Mouse (Mus musculus) gastrocnemius, adult 18-20 months (tissue): ENCODE measurements around the gene Ppp2r5c. TPM values are rescaled to one million over a fixed set of nuclear protein-coding genes. Genes with fewer than 3 reads are reported as not detected.

Experiments used
- DNase-seq: peaks from one replicate; pipeline ENCODE4 v3.0.0; 2021; ENCODE audit warnings: low spot score
- long read RNA-seq, 2 experiments: library from polyadenylated mRNA; stranded (forward); transcript quantifications; one replicate each; pipeline ENCODE4 v2.0.0; 2021
- total RNA-seq, 2 experiments: library from RNA; stranded (reverse); gene quantifications; 2 replicates each; pipeline ENCODE4 v1.2.3; 2021

The Ppp2r5c gene
- total RNA-seq, result 10 to 100 TPM; 66.5 to 75.7 TPM
- long read RNA-seq, experiment 1, full-length matches to known transcripts, result 33 of 56 reads
- long read RNA-seq, experiment 1, partial matches to known transcripts, result 9 of 56 reads
- long read RNA-seq, experiment 1, other reads (novel, unspliced or antisense), result 14 of 56 reads
- long read RNA-seq, experiment 2, full-length matches to known transcripts, result 20 of 39 reads
- long read RNA-seq, experiment 2, partial matches to known transcripts, result 9 of 39 reads
- long read RNA-seq, experiment 2, other reads (novel, unspliced or antisense), result 10 of 39 reads

DNA sequence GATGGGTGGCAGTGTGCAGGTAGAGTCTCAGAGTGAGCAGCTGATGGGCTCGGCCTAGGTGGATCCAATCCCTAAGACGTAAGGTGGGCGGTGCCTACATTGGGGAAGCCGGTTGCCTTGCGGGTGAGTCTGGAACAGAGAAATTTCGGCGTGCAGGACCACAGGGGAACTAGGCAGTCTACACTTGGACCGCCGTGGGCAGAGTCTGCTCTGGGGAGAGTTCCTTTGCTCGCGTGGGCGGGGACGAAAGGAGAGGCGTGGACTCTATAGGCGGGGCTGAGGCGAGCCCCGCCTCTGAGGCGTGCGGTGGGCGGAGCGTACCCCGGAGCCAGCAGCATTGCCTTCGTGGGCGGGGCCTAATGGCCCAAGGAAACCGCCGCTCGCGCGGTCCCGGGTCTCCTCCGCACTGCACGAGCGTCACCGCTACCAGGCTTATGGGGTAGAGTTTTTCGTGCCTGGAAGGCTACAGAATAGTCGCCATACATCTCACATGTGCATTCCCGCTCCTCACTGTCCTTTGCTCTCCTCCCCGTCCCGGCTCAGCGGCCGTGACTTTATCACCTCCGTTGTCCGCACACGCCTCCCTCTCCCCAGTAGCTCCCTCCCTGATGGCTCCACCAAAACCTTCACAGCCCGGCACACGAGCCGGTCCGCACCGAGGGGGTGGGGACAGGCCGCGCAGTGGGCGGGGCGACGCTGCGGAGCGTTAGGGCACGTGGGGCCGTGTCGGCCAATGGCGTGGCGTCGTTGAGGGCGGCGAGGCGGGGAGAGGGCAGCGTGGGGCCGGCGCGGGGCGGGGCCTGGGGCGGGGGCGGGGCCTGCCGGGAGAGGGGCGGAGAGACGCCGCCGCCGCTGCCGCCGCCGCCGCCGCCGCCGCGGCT lies at the start of gene Ppp2r5c:
Gene Ppp2r5c (plus strand): TSS at position 831 of the 881 bp plus-strand sequence.
- peak; percentile 94 for DNase-seq

DNA sequence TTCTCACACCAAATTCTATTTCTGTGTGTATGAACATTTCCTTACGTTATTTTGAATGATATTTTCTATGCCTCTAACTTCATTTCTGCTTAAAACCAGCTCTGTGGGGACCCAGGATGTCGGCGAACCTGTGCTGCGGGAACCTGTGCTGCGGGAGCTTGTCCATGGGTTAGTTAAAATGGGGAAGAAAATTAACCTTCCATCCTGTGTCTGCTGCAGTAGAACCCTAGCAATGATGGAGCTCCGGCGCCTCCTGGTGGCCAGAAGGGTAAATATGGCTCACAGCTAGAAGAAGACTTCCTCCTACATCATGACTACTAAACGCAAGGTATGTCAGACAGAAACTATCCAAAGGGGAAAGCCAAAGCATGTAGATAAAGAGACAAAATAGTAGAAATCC lies 48.6 kb upstream of the Ppp2r5c start:
- peak; percentile 51 for DNase-seq

DNA sequence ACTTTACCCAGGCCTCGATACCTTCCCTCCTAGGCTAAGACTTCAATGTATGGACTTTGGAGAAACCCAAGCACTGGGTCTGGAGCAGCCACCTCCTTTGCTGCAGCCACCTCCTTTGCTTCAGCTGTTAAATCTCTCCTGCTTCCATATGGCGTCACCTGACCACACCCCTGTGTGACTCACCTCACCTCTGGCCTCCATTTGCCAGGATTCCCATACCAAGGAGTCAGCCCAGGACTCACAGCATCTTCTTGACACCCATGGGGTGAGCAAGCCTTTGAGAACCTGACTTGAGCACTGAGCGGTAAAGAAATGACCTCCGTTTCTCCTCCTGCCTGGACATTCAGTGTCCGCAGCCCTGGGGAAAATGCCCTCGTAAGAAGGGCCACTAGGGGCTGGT lies 47.8 kb upstream of the Ppp2r5c start:
- DNase-seq, result no peak

DNA sequence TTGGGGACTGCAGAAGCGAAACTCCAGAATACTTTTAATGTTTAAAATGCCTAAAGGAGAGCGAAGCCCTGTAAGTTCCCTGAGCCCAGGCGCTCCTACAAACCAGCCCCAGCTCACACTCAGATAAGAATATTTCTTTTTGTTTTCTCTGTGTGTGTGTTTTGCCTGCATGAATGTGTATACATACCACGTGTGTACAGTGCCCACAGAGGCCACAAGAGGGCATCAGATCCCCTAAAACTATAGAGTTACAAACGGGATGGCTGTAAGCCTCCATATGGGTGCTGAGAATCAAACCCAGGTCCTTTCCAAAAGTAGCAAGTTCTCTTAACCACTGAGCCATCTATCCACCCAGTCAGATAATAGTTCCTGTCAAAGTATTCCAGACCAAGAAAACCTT lies 46.0 kb upstream of the Ppp2r5c start:
- no peak for DNase-seq

DNA sequence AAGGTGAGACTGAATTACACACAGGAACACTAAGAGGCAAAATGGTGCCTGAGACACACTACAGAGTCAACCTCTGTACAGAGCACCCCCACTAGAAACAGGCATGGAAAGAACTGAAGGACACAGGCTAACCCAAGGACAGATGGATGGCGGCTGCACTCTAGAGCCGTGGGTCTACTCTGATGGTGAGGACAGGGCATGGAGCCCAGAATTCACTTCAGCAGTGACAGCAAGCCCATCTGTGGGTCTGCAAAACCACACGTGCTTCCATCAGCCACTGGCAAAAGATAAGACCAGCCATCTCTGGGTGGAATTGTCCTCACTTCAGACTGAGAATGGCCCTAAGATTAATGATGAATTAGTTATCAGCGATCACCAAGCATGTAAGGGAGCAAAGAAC lies 45.0 kb upstream of the Ppp2r5c start:
- DNase-seq, result no peak

DNA sequence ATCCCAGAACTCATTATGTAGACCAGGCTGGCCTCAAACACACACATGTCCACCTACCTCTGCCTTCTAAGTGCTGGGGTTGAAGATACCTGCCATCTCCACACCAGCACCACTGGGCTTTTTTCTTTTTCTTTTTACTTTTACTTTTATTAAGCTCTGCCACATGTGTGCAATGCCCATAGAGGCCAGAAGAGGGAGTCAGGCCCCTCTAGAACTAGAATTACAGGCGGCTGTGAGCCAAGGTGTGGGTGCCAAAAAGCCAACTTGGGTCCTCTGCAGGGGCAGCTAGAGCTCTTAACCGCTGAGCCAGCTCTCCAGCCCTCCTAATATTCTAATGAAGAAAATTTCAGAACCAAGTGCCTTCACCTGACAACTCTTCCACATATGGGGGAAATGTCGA lies 30.7 kb upstream of the Ppp2r5c start:
- no peak for DNase-seq

DNA sequence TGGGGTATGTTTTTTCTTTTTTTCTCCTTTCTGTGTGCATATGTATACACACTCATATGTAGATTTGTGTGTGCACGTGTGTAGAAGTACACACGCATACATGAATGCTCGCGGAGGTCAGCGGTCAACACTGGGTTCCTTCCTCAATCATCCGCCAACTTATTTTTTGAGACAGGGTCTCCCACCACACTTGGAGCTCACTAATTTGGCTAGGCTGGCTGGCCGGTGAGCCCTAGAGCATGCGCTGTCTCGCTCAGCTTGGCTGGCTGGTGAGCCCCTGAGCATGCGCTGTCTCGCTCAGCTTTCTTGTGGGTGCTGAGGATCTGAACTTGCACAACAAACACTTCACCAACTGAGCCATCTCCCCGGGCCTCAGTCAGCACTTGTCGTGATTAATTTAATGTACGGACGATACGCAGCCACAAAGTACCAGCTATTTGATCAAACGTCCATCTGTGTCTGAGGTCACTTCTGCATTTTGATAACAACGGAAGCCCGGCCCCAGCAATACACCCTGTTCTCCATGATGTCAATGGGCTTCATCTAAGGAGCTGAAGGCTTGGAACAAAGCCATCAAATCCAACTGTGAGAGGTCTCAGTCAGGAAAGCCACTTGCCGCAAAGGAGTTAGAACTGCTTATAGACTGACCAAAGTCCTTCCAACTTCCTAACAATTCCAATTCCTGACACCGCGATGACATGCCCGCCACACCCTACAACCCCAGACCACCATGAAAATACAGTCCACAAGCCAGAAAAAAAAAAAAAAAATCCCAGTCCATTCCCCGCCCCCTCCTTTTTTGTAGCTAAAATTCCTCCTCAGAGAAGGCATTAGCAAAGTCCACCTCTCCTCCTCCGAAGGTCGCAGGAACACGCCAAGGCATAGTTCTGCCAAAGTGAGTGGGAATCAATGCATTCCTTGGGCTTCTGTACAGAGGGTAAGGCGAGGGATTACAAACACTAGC lies 29.6 kb upstream of the Ppp2r5c start:
- no peak for DNase-seq

DNA sequence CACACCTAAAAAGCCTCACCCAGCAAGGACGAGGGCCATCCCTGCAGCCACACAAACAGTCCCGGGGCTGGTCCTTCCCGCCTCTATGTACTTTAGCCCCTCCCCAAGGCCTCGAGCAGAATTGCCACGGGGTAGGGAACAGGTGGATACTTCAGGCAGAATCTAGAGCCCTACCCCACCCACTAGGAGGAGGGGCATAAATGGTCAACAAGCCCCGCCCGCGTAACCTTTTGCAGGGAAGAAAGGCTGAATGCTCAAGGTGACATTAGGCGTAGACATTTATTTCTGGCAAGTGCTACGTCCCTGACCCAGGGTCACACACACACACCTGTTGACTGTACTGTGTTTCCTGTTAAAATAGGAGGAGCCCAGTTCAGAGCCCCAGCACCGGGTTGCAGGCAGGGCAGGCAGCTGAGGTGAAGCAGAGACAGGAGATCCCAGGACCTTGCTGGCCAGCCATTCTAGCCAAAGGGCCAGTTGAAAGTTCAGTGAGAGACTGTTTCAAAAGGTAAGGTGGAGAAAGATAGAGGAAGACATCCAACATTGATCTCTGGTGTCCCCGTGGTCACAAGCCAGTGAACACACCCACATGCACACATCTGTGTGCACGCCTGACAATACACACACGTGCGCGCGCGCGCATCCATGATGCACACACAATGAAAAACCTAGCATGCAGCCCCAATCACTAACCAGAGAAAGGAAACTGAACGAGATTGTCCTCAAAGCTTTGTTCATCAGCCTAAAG lies 28.8 kb upstream of the Ppp2r5c start:
- DNase-seq, result no peak

DNA sequence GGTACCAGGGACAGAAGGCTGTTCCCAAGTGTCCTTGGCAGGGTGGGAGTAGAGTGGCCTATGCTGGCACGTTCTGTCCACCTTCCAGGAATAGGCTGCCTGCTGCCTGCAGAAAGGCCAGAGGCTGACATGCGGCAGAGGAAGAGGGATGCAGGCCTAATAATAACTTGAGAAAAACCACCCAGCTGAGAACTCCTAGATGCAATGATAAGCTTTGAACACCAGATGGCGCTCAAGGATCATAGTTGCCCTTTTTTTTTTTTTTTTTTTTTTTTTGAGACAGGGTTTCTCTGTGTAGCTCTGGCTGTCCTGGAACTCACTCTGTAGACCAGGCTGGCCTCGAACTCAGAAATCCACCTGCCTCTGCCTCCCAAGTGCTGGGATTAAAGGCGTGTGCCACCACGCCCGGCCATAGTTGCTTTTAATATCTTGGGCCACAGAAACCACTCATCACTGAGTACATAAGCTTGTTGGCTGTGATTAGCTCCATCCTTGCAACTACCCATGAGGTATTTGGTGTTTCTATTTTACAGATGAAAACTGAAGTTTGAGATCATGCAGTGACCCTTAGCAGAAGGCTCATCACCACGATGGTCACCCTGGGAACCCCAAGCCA lies 28.1 kb upstream of the Ppp2r5c start:
- DNase-seq, result peak; percentile 40

DNA sequence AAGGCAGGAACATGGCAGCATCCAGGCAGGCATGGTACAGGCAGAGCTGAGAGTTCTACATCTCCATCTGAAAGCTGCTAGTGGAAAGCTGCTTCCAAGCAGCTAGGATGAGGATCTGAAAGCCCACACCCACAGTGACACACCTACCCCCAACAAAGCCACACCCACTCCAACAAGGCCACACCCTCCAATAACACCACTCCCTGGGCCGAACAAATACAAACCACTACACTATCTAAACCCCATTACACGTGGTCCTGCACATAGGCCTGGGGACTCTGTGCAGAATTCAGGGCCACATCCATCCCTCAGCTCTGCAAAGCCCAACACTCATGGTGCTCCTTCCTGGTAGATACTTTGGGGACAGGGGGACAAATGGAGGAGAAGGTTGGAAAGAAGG lies 27.0 kb upstream of the Ppp2r5c start:
- no peak for DNase-seq

DNA sequence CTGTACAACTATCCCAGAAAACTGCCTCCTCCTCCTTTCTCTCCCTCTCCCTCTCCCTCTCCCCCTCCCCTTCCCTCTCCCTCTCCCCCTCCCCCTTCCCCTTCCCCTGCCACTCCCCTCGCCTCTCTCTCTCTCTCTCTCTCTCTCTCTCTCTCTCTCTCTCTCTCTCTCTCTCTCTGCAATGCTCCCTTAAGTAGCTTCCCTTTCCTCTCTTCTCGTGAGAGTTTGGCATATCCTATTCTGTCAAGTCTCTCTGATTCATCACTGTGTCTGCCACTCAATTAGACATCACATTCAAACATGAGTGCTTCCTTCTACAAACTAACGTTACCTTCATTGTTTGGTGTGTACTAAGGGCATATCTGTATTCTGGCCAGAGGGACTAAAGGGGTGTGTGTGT lies 25.6 kb upstream of the Ppp2r5c start:
- no peak for DNase-seq

DNA sequence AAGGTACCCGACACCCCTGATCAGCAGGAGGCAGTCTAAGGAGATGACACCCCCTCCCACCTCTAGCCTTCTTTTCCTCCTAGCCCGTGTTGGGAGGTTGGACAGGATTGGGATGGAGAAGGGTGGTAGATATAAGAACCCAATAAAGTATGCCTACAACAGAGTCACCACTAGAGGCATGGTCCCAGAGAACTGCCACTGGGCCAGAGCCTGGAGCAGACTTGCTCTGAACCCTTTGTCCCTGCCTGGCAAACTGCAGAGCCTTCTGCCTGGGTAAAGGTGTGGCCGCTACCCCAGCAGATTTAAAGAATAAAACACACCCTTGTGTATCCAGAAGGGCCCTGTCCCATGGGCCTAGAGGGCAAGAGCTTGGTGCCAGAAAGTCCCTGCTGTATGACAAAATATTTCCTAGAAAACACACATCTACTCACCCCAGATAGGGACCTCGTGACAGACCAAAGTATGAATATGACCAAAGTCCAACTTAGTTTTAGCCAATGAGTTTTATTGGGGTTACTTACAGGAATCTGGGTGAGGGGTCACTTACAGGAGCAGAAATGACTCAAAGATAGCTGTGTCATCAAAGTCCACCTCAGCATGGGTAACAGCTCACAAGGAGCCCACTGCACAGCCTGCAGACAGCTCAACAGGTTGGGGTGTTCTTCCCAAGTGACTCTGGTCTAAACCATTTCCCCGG lies 22.8 kb upstream of the Ppp2r5c start:
- no peak for DNase-seq

DNA sequence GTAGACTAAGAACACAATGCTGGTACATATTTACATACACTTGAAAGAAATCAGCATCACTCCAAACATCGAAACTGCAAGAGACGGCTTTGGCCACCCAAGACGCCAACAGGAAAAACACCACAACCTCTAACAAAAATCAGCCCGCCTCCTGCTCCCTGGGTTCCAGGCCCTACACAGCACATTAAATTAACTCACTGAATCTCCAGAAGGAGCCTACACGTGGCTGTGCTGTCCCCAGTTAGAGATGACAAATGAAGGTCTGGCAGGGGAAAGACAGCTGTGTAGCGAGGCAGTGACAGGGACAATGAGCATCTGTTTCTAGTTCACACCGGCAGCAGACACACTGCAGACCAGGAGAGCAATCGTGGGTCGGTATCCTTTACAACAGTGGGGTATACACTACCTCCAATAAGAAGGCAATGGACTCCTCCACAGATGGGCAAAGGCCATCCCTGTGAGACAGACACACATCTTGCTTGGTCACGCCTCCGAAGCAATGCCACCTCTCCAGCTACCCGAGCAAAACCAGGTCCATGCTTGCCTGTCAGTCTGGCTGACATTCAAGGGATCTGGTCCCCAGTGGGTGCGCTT lies 20.4 kb upstream of the Ppp2r5c start:
- DNase-seq, result no peak

DNA sequence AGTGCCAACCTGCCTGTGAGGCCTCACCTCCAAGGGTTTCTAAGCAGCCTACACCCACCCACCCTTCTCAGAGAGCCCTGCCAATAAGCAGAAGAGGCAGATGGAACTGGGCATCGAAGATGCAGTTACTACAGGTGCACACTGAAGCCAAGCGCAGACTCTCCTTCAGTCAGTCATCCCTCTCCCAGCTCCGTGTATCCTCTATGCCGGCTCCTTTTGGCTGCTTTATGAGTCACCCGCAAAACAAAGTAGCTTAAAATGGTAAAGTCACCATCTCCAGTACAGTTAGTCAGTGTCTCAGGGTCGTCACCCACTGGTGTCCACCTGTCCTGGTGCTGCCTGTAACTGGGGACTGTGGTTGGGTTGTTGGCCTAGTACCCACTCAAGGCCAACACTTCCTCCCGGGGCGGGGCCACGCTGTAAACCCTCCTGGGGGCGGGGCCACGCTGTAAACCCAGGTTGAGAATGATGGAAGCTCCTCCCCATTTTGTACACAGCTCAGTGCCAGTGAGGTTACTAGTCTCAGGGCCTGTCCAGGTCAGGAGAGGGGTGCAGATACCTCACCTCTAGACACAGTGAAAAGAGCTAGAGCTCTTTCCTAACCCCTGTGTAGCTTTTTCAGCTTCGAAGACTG lies 17.5 kb upstream of the Ppp2r5c start:
- DNase-seq, result no peak

DNA sequence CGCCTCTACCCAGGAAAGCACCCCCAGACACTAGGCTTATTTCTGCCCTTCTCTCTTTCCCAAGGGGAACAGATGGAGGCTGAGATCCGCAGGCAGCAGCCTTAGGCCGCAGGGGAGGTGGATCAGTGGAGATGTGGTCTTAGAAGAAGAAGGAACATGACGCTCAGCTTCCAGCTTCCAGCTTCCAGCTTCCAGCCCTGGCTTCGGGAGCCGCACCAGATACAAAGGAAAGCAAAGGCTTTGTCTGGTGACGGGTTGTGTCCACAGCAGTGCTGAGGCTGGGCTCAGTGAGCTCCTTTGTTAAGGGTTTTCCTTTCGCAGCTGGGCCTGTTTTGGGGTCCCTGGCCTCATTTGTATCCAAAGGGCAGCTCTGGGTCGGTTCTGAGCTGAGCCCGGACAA lies 16.9 kb upstream of the Ppp2r5c start:
- no peak for DNase-seq

DNA sequence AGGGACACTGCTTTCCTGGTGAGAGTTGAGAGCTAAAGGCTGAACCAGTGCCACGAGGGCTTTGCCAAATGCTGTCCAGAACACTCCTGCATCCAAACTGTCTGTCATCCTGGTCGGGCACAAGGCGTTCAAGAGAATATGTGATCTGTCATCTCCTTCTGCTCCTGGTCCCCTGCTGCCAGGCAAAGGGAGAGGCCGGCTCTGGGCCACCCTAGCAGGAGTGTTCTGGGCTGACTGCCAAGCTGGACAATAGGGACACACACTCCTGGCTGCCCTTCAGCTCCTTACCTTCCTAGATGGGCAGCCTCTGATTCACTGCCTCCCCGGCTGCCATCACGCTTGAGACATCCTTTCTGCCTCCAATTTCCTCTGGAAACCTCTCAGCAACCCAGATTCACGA lies 15.1 kb upstream of the Ppp2r5c start:
- DNase-seq, result no peak

DNA sequence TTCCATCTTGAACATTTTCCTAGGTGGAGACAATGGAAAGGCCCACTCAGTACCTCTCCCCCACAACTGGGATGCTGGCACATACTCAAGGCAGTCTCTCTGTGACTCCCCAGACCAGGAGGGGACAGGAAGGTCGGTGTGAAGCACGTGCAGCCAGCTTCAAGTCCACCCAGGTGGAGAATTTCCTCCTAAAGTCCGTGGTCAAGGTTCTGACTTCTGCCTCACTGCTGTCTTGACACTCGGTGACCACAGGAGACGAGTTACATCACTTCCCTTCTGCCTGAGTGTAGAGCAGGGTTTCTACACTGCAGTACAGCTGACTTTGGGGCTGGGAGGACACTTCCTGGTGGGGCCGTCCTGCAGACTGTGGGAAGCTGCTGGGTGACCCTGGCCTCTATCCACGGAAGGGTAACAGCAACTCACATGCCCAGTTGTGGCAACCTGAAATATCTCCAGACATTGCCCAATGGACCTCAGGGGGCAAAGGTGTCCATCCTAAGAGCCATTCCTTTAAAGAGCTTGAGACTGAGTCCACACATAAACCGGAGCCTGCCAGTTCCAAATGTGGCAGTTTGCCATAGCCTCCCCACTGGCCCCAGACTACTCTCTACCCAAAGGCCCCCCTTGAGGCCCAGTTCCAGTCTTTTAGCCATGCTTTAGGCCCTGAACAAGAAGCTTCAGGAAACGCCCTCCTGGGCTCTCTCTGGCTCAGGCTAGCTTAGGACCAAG lies 10.1 kb upstream of the Ppp2r5c start:
- DNase-seq, result no peak

DNA sequence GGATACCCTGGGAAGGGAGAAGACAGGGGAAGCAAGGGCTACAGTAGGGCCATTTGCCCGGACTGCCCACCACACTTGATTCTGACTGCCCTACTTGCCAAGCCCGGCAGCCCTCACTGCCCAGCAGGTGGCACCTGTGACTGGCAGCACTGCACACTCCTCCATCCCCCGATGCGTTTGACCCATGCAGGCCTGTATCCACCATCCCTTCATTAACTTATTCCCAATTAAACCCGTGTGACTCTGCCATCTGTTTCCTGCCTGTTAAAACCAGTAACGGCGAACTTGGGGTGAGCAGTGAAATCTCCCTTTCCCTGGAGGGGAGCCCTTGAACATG lies 9.6 kb upstream of the Ppp2r5c start:
- no peak for DNase-seq
